11 mouse cellular contexts compared by ENCODE assay signal in genomic region chr7:107690426-107691221, GRCm38 (mm10).
DNase-seq lines count a peak whose midpoint lies in the region; ATAC-seq lines count a peak whose summit lies in the region.
"Had no signal": no experiment of that assay in that cellular context is flagged by ENCODE, and none has a peak within 500 bp of the region (broad histone marks: within the 10 kb centered on the region; RNA-seq: fewer than 3 reads in every experiment).

No protein-coding gene starts in this region.

- peaks cover 47% of the 10 kb centered on the region for H3K4me1 ChIP-seq in forebrain, embryonic 10.5 days
- no peaks in the 10 kb centered on the region for H3K4me1 ChIP-seq in forebrain, embryonic 16.5 days (replicated peaks; ENCODE audit: control insufficient read depth, insufficient read depth, low read length)
- H3K4me1 ChIP-seq in midbrain, embryonic 11.5 days (ENCODE audit: control insufficient read depth, insufficient read depth, low read length) = no peaks in the 10 kb centered on the region
- H3K4me1 ChIP-seq in midbrain, embryonic 10.5 days = peaks cover 24% of the 10 kb centered on the region

- 0 out of 2 replicates have a peak, but pooled peaks cover 12% of the 10 kb centered on the region for H3K27me3 ChIP-seq in forebrain, embryonic 10.5 days (ENCODE audit: poor library complexity, severe bottlenecking)
- H3K27me3 ChIP-seq in forebrain, embryonic 16.5 days (replicated peaks; ENCODE audit: control insufficient read depth, insufficient read depth, low read length) = no peaks in the 10 kb centered on the region
- no peaks in the 10 kb centered on the region for H3K27me3 ChIP-seq in midbrain, embryonic 11.5 days (ENCODE audit: control insufficient read depth, insufficient read depth, low read length)
- peaks cover 4% of the 10 kb centered on the region; the same call in 1 of the 2 replicates for H3K27me3 ChIP-seq in midbrain, embryonic 10.5 days (ENCODE audit: low read depth, poor library complexity, severe bottlenecking)
- H3K27me3 ChIP-seq: Patski had no signal

- ATAC-seq in forebrain, embryonic 16.5 days = no peak
- no peak for ATAC-seq in midbrain, embryonic 11.5 days (ENCODE audit: low FRiP score)
- no peak; the same call in 1 of the 2 replicates for ATAC-seq in megakaryocyte-erythroid progenitor cell, adult 5-6 weeks (replicated peaks; ENCODE audit: low FRiP score, low TSS enrichment, poor library complexity, severe bottlenecking)
- ATAC-seq: Patski had no signal

- H3K4me3 ChIP-seq in forebrain, embryonic 10.5 days = no peak overlapping the region
- no peak overlapping the region for H3K4me3 ChIP-seq in forebrain, embryonic 16.5 days (replicated peaks; ENCODE audit: low read length)
- no peak overlapping the region for H3K4me3 ChIP-seq in midbrain, embryonic 11.5 days (ENCODE audit: low read depth, low read length)
- no peak overlapping the region for H3K4me3 ChIP-seq in midbrain, embryonic 10.5 days
- H3K4me3 ChIP-seq: megakaryocyte, embryonic 14.5 days had no signal

- DNase-seq in forebrain, embryonic 10.5 days (ENCODE audit: extremely low spot score, low spot score) = peak; percentile 25
- peak; percentile 84 for DNase-seq in midbrain, embryonic 11.5 days (ENCODE audit: low spot score, missing footprints)
- no peak for DNase-seq in midbrain, embryonic 10.5 days (ENCODE audit: low spot score)
- DNase-seq in heart, postnatal 4 days = peak; percentile 21
- DNase-seq in yolk sac, embryonic 10.5 days (ENCODE audit: low spot score) = peak; percentile 39
- DNase-seq in cerebellum, postnatal 14 days = no peak
- DNase-seq: kidney, adult 8-10 months had no signal

- no peak overlapping the region for H3K4me2 ChIP-seq in forebrain, embryonic 16.5 days (ENCODE audit: low read length)
- H3K4me2 ChIP-seq in midbrain, embryonic 11.5 days = no peak overlapping the region

- H3K27ac ChIP-seq in forebrain, embryonic 10.5 days = peak overlapping the region; percentile 80
- no peak overlapping the region for H3K27ac ChIP-seq in forebrain, embryonic 16.5 days (ENCODE audit: low read length)
- no peak overlapping the region for H3K27ac ChIP-seq in midbrain, embryonic 11.5 days (ENCODE audit: low read depth, low read length)
- H3K27ac ChIP-seq in midbrain, embryonic 10.5 days (replicated peaks) = no peak overlapping the region; the same call in 1 of the 2 replicates

- H3K9me3 ChIP-seq in forebrain, embryonic 10.5 days = no peaks in the 10 kb centered on the region
- H3K9me3 ChIP-seq in forebrain, embryonic 16.5 days (ENCODE audit: control insufficient read depth, low read length) = no peaks in the 10 kb centered on the region
- no peaks in the 10 kb centered on the region for H3K9me3 ChIP-seq in midbrain, embryonic 11.5 days (ENCODE audit: control insufficient read depth, low read length)
- no peaks in the 10 kb centered on the region for H3K9me3 ChIP-seq in midbrain, embryonic 10.5 days (replicated peaks)
- H3K9me3 ChIP-seq: megakaryocyte, embryonic 14.5 days had no signal

- WGBS in forebrain, embryonic 10.5 days = 38% methylated on average over 17 of the region's 17 CpGs
- 37% methylated on average over 17 of the region's 17 CpGs for WGBS in forebrain, embryonic 16.5 days
- WGBS in midbrain, embryonic 11.5 days = 49% methylated on average over 17 of the region's 17 CpGs
- 38% methylated on average over 17 of the region's 17 CpGs for WGBS in midbrain, embryonic 10.5 days

- H3K36me3 ChIP-seq in forebrain, embryonic 10.5 days (replicated peaks) = no peaks in the 10 kb centered on the region
- no peaks in the 10 kb centered on the region for H3K36me3 ChIP-seq in forebrain, embryonic 16.5 days (ENCODE audit: control insufficient read depth, insufficient read depth)
- no peaks in the 10 kb centered on the region for H3K36me3 ChIP-seq in midbrain, embryonic 11.5 days (ENCODE audit: control insufficient read depth, insufficient read depth, low read length)
- H3K36me3 ChIP-seq in midbrain, embryonic 10.5 days = no peaks in the 10 kb centered on the region

- no peak overlapping the region for H3K9ac ChIP-seq in forebrain, embryonic 16.5 days (replicated peaks; ENCODE audit: low read depth, low read length)
- no peak overlapping the region for H3K9ac ChIP-seq in midbrain, embryonic 11.5 days (ENCODE audit: low read length)

Comparison
In these comparisons a context has a peak if more than half of its experiments do, and no peak if none do; other contexts are left out.
1. DNase-seq: peak in forebrain, embryonic 10.5 days (single experiment), midbrain, embryonic 11.5 days (single experiment), heart, postnatal 4 days (single experiment) and yolk sac, embryonic 10.5 days (single experiment); none in midbrain, embryonic 10.5 days (single experiment) and cerebellum, postnatal 14 days (0 of 2).